Mouse (Mus musculus): ENCODE measurements around the gene Mical3.
"Not testable (repeated sequence)": the region's sequence is repeated elsewhere in the genome, so short reads cannot be mapped to it uniquely, and the experiment has no call there.

Mical3 gene

DNA sequence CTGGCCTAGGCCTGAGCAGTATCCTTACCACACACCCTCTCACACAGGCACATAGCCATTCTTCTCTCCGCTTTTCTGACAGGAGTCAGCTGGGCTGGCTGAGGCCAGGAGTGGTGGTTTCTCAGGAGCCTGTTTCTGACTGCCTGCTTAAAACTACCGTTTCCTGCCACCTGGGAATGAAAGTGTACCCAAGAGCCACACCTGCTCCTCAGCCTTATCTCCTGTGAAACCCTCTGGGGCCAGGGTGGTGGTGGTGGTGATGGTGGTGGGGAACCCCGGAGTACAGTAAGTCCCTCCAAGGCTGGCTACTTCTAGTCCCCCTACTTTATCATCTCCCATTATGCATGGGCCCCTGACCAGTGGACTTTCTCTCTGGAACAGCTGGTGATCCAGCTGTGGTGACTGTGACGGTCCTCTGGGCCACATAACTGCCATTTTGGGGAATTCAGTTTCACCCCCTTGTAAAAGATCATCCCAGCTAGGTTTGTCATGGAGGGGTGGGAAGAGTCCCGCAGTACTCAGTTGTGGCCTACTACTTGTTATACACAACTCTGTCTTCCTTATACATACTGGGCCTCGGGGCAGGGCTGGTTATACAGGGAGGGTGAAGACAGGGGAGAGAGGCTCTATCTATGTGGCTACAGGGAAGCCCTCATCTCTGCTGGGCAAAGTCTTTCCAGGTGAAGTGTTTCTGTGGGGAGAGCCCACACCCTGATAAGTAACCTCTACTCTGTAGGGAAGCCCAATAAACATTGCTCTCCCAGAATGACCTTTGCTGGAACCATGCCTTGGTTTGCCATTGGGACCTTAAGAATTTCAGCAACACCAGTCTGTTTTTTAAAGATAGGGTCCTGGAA is 200.1 kb downstream of the Mical3 start:
- no peak for DNase-seq (ENCODE audit: low spot score)

DNA sequence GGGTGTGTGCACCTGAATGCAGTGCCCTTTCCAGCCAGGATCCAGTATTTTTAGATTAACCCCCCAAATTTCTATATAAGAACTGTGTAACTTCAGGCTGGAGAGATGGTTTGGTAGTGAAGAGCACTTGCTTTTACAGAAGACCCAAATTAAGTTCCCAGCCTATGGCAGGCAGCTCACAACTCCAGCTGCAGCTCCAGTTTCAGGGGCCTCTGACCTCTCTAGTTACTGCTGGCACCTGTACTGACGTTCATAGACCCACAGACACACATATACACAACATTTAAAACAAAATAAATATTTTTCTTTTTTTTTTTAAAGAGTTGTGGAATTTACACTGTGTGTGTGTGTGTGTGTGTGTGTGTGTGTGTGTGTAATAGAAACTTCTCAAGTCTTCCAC is 201.4 kb downstream of the Mical3 start:
- no peak for DNase-seq (ENCODE audit: low spot score)

- DNase-seq (ENCODE audit: low spot score) = no peak
Measured at GRCm38 (mm10) chr6:120927765-120928164, 203.0 kb downstream of the Mical3 start.

DNA sequence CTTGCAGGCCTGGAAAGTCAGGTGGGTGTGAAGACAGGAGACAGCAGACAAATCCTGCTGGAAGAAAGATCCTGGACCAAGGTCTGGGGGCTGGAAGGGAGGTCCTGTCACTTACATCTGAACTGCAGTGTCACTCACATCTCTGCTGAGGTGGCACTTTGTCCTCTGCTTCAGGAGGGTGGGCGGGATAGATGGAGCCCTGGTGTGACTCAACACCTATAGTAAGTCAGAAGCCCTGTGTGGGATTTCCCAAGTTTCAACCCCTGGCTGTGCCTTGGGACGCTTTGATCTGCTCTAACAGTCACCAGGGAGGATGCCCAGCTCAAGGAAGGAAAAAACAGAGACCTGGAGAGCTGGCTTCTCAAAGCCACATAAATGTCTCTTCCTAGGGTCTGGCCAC is 203.9 kb downstream of the Mical3 start:
- no peak for DNase-seq (ENCODE audit: low spot score)

- not testable (repeated sequence) for DNase-seq (ENCODE audit: low spot score)
Measured at GRCm38 (mm10) chr6:120924791-120925321, 205.9 kb downstream of the Mical3 start.

GRCm38 (mm10) chr6:120917975-120918374 is 212.8 kb downstream of the Mical3 start:
- no peak for DNase-seq (ENCODE audit: low spot score)

DNA sequence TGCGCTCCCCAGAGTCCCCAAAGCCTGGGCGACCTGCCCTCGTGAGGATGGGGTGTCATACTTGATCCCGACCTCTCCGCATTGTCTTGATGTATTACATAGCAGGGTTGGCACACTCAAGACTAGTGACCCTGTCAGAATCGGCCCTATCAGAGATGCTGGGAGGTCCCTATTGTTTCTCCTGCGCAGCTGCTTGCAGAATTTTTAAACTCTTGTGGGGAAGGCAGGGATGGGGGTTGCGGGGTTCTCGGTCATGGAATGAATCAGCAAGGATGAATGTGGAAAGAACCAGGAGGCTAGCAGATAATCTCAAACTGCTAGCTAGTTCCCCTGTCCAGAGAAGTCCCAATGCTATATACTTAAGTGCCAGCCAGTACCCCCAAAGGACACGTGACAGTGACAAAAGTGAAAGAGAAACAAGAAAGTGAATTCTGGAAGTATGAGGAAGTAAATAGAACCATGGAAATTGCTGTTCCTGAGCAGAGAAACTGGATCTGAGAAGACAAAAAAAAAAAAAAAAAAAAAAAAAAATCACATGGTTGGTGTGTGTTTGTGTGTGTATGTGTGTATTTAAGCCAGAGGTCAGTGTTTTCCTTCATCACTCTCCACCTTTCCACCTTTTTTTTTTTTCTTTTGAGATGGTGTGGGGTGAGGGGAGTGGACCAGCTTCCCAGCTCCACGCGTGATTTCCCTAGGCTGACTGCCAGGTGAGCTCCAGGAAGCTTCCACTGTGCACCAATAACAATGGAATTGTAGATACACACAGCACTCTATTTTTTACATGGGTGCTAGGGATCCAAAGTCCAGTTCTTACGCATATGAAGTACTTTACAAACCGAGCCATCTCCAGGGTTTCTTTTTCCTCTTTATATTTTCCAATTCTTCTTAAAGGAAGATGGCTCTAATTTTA is 213.6 kb downstream of the Mical3 start:
- not testable (repeated sequence) for DNase-seq (ENCODE audit: low spot score)

GRCm38 (mm10) chr6:120916074-120916971 is 214.5 kb downstream of the Mical3 start, which contains the start of gene Bid:
Bid (minus strand) TSS chr6:120916853.
- peak; percentile 66 for DNase-seq (ENCODE audit: low spot score)

GRCm38 (mm10) chr6:120915649-120915975 is 215.2 kb downstream of the Mical3 start:
- DNase-seq (ENCODE audit: low spot score) = no peak

- no peak for DNase-seq (ENCODE audit: low spot score)
Measured at GRCm38 (mm10) chr6:120914911-120915648, 215.7 kb downstream of the Mical3 start.

DNA sequence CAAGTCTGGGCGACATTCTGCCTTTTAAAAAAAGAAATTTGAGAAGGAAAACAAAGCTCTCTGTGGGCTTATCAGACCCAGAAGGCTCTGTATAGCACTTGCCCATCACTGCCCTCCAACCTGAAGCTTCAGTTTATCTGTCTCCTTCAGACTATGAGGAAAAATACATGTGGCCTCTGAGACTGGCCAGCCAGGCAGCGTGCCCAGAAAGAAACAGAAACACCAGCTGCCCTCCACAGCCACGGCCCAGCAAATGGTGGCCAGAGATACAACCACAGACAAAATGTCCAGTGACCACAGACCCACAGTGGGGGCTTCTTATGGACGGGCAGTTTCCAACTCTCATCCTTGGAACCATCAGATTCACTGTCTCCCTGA is 216.3 kb downstream of the Mical3 start:
- DNase-seq (ENCODE audit: low spot score) = no peak

DNA sequence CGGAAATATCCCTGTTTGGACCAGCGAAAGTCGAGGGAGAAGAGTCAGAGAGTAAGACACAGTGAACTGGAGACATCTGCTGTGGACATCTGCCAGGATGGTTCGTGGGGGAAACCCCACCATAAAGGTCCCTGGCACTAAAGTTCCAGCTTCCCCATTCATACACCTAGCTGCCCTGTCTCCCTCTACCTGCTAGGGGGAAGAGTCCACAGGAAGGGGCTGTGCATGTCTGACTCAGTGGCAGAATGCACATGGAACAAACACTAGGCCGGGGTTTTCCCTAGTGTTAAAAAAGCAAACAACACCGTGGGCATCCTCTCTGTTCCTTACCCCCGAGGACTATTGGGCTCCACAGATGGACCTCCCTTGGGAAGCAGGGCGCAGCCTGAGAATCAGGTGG is 217.0 kb downstream of the Mical3 start:
- no peak for DNase-seq (ENCODE audit: low spot score)

- DNase-seq (ENCODE audit: low spot score) = no peak
Measured at GRCm38 (mm10) chr6:120912931-120913330, 217.9 kb downstream of the Mical3 start.

DNA sequence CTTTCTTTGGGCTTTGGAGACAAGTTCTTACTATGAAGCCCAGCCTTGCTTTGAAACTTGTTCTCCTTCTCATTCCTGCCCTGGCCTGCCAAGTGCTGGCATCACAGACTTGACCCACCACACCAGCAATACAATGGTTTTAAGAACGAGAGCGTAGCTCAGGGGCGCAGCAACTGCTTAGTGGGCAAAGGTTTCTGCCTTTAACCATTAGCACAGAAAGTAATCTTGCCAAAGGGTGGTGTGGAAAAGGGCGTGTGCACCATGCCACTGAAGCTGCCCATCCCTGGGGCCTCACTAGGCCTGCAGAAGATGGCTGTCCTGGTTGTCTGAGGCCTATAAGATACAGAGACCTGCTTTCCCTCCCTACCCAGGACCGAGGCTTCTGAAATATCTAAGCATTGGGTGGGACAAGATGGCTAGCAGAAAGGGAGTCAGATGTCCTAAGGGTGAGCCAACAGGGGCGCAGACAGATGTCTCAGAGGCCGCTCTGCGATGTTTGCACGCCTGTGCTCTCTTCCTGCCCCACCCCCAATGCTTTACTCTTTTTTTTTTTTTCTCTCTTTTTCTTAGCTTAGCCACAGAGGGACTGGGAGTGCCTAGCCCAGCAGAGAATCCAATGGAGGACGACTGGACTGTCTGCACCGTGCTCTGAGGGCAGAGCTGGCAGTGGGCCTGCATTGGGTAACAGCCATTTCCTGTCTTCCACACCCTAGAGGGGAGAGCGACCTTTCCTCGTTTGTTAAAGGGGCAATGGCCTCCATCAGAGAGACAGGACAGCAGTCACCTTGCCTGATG is 219.4 kb downstream of the Mical3 start:
- no peak for DNase-seq (ENCODE audit: low spot score)

GRCm38 (mm10) chr6:120909501-120909900 is 221.3 kb downstream of the Mical3 start:
- no peak for DNase-seq (ENCODE audit: low spot score)

- not testable (repeated sequence) for DNase-seq (ENCODE audit: low spot score)
Measured at GRCm38 (mm10) chr6:120907876-120908597, 222.8 kb downstream of the Mical3 start.

- DNase-seq (ENCODE audit: low spot score) = no peak
Measured at GRCm38 (mm10) chr6:120906521-120906920, 224.3 kb downstream of the Mical3 start.

DNA sequence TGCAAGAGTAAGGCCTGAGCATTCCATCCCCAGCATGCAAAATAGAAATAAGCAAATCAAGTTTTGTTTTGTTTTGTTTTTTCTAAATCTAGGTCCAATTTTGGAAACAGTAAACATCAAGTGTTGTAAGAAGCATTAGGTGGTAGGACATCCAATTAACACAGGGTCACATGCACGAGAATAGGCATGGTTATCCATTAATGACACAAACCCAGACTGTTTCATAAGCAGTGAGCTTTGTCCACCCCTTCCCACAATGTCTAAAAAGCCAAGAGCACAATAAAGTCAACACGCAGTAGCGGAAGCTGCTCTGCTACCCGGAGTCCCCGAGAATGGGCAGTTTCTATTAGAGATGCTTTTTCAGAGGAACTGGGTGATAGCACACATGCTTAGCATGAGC is 225.7 kb downstream of the Mical3 start:
- DNase-seq (ENCODE audit: low spot score) = no peak

- no peak for DNase-seq (ENCODE audit: low spot score)
Measured at GRCm38 (mm10) chr6:120903961-120904360, 226.8 kb downstream of the Mical3 start.

Data from urinary bladder, postnatal 10 days (tissue).